Mouse (Mus musculus) ovary, postnatal 14 days (tissue): ENCODE measurements around the gene Usp50.

Experiments used
- DNase-seq: peaks from one replicate; pipeline ENCODE4 v3.0.0; 2022; ENCODE audit warnings: low spot score

Gene Usp50

DNA sequence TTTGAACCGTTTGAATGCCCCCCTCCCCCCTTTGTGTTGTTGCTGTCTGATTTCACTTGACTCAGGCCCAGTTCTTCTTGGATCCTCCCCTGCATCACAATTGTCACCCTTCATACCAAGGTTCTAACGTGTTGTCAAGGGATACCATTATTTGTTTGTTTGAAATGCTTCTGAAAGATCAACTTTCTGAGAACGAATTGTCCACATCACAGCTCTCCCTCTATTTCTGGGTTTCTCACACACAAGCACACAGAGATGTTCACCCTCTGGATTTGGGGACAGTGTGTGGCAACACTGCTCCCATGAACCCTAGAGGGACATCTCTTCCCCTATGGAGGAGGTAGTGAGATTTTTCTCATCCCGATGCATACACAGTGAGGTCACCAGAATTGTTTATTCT, at the start of gene Usp50:
TSS of gene Usp50 (minus strand) at position 101 of the 400 bp plus-strand sequence.
- DNase-seq: no peak

DNA sequence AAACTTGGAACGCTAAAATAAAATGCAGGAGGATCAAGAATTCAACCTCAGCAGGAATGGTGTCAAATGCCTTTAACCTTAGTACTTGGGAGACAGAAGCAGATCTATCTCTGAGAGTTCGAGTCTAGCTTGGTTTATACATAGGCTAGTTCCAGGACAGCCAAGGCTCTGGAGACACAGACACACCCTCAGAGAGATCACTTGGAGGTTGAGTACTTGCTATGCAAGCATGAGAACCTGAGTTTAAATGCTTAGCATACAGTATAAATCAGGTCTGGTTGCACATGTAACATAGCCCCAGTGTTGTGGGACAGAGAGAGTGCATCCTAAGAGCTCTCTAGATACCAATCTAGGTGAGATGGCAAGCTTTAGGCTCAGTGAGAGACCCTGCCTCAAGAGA, 34.1 kb upstream of the Usp50 start:
- DNase-seq: no peak

GRCm38 (mm10) chr2:126816644-126817347, 33.5 kb upstream of the Usp50 start:
- no peak for DNase-seq

DNA sequence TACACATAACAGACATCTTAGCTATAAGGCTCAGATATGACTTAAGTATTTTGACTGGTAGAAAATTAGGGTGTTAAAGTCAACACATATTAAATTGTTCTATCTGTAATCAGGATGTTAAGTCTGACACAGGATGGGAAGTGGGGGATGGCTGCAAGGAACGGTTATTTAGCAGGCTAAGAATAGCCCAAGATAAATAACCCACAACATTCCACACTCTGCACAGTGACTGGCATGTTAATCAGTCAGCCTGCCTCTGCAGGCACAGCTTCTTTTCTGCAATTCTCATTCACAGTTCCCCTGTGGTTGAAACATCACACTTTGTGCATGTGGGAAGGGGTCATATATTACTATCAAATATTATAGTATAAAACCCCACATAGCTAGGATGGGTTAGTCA, 32.6 kb upstream of the Usp50 start:
- no peak for DNase-seq

DNA sequence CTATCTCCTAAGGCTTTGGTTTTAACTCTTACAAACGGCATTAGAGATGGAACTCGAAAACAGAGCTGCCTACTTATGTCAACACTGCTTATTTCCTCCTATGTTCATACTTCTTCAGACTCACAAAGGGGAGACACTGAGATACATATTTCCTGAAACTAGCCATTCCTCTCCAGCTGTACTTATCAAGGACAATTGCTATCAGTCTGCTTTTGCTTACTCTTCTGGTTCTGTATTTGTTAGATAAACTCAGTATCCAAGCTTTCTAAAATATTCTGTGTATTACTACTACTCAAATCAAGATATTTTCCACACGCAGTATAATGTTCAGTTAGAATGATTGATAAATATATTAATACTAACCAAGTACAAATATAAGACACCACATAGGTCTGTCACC, 18.7 kb upstream of the Usp50 start:
- DNase-seq: no peak

DNA sequence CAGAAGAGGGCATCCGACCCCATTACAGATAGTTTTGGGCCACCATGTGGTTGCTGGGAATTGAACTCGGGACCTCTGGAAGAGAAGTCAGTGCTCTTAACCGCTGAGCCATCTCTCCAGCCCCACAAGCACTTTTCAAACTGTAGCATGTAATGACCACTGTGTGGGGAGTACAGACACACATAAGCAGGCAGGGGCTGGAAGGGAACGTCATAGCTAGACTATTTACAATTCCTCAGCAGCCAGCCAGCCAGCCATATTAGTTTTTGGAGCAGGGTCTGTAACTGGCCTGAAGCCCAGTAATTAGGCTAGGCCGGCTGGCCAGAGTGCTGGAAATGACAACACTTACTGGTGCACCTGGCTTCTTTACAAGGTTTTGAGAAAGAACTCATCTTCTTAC, 15.2 kb upstream of the Usp50 start:
- no peak for DNase-seq

- DNase-seq: no peak
Measured at GRCm38 (mm10) chr2:126795708-126796107, 12.4 kb upstream of the Usp50 start.

GRCm38 (mm10) chr2:126792611-126793010, 9.3 kb upstream of the Usp50 start:
- no peak for DNase-seq

- DNase-seq: no peak
Measured at GRCm38 (mm10) chr2:126787721-126788342, 4.6 kb upstream of the Usp50 start.

DNA sequence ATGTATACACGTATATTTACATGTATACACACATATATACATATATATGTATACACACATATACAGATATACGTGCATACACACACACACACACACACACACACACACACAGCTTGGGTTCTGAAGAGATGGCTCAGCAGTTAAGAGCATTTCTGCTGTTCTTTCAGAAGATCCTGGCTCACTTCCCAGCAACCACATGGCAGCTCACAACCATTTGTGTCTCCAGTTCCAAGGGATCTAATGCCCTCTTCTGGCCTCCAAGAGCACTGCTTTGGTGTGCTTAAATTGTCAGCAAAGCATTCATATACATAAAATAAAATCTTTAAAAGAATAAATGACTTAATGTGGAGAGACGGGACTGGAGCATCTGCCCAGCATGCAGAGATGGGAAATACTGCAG, 837 bp downstream of the Usp50 start:
- peak; percentile 52 for DNase-seq

GRCm38 (mm10) chr2:126781478-126781877, 1.8 kb downstream of the Usp50 start:
- DNase-seq: no peak

DNA sequence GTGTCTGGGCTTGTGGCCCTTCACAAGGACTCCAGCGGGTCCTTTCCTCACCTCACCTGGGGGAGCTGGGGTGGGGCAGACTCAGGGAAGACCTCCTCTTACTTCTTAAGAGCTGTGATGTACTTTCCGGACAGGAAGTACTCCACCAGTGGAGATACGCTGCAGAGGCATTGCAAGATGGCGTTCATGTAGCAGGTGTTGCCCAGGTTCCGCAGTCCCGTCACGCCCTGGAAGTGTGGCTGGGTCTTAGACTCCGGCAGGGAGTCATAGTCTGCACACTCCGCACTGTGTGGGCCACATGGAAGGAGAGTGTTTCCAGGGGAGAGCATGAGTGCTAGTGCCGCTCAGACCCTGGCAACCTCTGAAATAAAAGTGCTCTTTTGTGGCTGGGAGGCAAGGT, 3.0 kb downstream of the Usp50 start:
- DNase-seq: no peak

DNA sequence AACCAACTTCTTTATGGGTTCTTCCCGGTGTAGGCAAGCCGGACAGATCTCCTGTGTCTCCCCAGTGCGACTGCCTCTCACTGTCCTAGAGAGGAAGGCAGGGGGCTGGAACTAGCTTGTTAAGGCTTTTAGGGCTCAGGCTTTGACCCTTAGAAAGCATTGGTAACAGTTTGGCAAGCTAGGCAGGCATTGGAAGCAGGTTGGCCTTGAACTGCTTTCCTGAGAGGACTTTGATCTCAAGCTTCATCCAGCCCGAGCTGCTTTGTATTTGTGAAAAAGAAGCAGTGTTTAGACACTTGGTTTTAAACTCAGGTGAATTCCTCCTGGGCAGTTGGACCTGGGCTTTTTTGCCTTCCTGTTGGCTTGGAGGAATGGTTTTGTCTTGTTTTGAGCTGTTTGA, 4.5 kb downstream of the Usp50 start:
- no peak for DNase-seq

DNA sequence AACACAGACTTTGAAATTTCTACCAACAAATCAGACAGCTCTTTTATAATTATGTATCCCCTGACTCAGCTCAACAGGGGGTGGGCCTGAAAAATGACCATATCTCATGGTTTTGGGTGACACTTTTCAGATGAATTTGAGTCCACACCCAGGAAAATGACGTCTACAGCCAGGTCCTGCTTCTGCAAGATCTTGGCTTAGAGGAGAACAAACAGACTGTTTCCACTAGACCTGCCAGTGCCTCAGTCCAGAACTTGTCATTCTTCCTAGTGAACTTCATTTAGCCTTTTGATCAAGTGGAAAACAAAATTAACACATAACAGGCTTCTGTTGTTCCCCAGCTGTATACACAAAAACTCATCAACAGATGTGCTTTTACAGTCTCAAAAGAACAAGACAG, 6.9 kb downstream of the Usp50 start:
- DNase-seq: no peak

GRCm38 (mm10) chr2:126775951-126776350, 7.3 kb downstream of the Usp50 start:
- no peak for DNase-seq

DNA sequence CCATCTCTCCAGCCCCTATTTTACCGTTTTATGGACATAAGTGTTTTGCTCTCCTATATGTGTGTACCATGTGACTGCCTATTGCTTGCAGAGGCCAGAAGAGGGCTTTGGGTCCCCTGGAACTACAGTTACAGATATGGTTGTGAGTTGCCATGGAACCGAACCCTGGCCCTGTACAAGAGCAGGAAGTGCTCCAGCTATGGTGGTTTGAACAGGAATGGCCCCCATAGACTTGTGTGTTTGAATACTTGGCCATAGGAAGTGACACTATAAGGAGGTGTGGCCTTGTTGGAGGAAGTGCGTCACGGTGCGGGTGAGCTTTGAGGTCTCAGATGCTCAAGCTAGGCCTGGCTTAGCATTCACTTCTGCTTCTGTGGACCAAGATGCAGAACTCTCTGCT, 11.1 kb downstream of the Usp50 start:
- DNase-seq: no peak

DNA sequence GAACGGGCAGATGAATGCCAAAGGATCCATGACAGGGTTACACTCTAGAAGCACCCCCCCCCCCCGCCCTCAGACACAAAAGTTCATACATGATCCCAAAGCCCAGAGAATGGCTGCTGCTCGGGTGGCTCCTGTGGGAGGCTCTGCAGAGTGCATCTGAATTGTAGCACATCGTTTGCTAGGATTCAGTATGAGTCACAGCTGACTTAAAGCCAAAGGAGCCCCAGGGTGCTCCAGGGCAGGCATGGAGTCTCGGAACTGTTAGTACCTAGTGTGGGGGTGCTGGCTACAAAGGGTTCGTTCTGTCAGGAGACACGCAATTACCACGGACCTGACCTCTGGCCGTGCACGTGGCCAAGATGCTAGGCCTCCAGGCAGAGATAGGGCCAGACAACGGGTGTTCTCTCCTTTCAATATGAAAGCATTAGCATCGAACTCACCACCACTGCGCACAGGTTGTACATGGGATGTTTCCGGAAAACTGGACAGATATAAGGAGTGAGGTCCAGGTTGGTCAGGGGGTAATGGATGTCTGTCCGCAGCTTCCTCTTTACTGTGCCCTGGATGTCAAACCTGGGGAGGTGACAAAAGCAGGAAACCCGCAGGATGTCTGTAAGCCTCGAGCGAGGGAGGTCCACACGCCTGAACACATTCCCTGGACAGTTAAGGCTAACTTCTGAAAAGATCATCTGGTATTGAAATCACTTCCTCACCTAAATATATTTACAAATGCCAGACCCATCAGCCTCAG, 13.7 kb downstream of the Usp50 start:
- DNase-seq: no peak

GRCm38 (mm10) chr2:126768194-126768593, 15.1 kb downstream of the Usp50 start:
- no peak for DNase-seq

GRCm38 (mm10) chr2:126767599-126767998, 15.7 kb downstream of the Usp50 start:
- no peak for DNase-seq

DNA sequence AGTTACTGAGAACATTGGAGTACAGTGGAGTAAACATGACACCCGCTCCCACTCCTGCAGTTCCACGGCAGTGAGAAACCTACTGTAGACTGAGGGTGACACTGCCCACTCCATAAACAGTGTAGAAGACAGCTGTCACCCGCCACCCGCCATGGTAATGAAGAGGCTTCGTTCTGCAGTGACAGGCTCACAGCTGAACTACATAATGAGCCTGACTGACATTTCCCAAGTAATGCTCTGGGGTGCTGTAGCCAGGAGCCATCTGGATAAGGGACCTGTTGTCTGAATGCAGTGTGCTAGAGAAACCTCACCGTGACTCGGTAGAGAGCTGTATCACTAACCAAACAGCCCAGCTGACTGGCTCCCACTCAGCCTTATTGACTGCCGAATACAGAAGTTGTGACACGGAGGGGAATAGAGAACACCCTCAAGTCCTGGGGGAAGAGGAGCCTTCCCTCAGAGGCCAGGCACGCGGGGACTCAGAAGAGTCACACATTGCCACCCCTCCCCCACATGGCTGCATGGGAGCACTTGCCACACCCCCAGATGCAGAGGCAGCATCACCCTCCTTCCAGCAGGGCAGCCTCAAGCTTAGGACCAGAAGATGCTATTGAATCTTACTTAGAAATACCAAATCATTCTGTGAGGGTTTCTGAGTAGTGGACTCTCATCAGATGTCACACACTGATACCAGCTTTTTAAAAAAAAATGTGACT, 17.2 kb downstream of the Usp50 start:
- DNase-seq: no peak

GRCm38 (mm10) chr2:126759351-126759750, 23.9 kb downstream of the Usp50 start:
- DNase-seq: no peak

DNA sequence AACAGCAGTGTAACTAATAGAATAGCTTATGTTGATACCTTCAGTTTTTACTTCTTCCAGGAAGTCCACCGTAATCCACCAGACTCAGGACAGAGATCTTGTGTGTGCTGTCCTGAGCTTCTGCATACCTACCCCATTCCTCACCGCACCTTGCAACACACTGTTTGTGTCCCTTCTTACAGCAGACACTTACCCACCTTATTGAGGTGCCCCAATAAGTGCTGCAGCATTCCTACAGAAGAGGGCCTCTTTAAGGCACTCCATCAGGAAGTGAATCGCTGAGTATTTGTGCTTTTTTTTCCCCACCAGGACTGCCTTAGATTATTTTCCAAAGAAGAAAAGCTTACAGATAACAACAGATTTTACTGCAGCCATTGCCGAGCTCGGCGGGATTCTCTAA, 27.6 kb downstream of the Usp50 start:
- no peak for DNase-seq

DNA sequence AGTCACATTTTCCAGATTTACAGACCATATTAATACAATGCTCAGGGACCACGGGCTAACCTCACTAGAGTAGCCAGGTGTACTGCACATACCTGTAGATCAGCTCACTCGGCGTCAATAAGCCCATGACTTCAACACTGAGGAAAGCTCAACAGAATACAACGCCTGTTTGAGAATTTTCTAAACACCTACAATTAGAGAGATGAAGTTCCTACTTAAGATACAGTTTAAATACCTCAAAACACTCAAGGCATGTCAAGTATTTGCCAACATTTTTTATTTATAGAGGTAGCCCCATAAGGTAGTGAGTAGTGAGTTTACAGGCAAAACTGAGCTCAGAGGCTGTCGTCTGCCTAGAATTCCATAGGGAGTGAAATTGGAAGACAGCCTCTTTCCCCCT, 39.9 kb downstream of the Usp50 start:
- no peak for DNase-seq
